Mouse (Mus musculus) embryo, embryonic 11 days (tissue): ENCODE measurements around the gene Pxylp1.
A peak's percentile ranks its signal among the peaks of the same experiment; 100 is the strongest.

Source experiments
- DNase-seq: peaks from one replicate; pipeline ENCODE4 v3.0.0-alpha.2; 2015

The Pxylp1 gene

DNA sequence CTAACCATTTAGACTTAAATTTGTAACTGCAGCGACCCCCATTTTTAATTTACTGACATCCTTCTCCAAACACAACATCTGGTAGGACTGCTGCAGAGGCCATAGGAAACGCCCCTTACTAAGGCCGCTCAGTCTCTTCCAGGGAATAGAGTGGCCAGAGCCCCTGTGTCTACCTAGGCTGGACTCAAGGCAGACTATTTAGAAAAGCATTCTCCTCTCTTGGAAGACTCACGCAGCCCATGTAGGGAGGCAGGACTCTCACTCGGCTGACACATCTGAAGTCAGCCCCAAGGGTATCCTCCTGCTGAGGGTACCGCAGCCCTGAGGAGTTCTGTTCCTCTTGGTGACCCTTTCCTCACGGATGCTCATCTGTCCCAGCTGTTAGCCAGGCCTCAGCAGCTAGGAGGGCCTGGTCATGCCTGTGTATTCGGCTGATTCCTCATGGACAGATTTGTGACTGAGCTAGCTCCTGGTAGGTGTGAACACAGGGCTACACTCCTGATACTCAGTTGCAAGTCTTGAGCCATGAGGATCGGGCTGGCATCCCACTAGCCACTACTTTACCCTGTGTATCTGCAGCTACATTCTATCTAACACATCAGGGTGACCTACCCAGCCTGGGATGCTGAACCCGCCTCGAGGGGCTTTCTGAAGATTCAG lies 73.5 kb downstream of the Pxylp1 start:
- DNase-seq = no peak

DNA sequence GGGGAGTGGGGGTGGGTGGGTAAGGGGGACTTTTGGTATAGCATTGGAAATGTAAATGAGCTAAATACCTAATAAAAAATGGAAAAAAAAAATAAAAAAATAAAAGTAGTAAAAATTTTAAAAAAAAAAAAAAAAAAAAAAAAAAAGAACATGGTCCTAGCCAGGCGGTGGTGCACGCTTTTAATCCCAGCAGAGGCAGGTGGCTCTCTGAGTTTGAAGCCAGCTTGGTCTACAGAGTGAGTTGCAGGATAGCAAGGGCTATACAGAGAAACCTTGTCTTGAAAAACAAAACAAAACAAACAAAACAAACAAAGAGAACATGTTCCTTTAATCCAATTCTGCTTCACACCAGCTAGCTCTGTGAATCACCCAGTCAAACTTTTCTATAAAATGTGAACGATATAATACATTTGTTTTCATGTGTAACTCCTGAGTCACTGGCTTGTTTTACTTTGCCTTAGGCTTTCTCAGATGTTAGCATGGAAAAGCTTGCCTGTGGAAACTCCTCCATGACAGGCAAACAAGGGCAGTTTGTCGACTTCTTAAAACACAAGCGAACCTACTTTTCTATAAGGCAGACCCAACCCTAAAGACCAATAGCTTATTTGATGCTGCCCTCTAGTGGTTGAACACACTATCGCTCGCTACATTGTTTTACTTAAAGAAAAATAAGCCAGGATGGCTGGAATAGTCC lies 74.2 kb downstream of the Pxylp1 start:
- peak; percentile 89 for DNase-seq

DNA sequence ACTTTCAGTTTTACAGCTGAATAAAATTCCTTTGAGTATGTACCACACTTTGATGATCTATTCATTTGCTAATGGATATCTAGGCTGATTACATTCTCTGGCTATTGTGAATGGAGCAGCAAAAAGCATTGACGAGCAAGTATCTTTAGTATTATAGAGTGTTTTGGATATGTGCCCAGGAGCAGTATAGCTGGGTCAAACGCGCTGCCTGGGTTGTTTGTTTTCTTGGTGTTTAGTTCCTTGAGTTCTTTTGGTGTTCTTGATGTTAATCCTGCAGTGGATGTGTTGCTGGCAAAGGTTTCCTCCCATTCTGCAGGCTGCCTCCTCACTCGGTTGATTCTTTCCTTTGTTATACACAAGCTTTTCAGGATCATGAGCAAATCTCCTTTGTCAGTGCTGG lies 80.5 kb downstream of the Pxylp1 start:
- no peak for DNase-seq

DNA sequence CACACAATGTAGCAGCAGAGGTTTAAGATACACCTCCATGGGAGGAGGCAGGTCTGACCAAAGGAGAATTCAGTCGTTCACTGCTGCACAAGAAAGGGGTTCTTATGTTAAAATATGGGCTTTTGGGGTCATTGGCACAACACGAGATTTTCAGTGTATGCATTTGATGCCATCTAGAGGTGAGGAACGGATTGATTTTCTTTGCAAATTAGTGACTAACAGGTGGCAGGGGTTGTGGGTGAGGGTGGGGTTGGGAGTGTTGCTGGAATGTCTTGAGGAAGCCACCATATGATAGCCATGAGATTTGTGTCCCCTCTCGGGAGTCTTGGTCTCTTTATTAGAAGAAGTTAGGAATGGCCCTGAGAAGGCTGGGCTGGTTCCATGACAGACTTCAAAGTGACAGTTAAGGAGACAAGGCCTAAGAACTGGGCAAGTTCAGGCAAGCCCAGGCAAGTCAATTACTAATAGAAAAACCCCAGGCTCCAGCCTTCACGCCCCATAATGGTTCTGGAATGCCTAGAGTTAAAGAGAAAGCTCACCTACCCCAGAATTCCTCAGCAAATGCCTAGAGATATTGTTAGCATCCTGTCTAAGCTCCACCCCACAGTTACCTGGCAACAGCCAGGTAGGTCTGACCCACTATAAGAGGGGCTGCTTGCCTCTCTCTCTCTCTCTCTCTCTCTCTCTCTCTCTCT lies 92.2 kb downstream of the Pxylp1 start:
- peak; percentile 37 for DNase-seq

DNA sequence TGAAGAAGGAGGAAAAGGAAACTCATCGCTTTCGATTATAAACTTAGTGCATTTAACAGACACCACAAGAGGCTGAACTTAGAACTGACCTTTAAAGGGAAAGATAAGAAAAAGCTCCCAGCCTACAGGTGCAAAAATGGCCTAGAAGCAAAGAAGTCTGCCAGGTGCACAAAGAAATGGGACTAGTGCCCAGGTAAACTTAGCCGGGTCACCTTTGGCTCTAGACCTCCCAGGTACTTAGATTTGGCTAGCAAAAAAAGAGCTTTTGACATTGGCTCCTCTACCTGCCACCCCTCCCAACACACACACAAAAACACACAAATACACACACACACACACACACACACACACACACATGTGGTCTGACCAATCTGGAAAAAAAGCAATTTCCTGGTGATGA lies 95.2 kb downstream of the Pxylp1 start:
- no peak for DNase-seq

DNA sequence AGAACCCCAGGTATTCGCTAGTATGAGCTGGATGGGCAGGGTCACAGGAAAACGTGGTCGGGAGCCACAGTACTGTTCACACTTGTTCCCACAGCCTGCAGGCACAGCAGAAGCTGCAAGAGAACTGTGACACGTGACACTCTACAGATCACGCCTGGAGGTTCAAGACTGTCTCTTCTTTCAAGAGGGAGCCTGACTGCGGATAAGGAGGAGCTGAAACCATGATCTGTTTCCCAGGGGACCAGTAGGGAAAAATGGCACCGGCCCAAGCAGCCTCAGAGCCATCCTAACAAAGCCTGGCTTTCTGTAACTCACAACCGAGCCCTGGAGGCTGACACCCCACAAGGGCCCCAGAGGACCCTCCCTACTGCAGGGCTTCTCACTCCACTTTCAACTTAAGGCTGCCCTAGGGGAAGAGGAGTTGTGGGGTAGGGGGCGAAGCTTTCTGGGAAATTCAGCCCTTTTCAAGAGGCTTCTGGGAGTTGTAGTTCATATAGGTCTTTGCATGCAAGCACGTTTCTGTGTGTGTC lies 97.0 kb downstream of the Pxylp1 start:
- DNase-seq = peak; percentile 75

- DNase-seq = no peak
Measured at GRCm38 (mm10) chr9:96794601-96795000, 97.9 kb downstream of the Pxylp1 start.

DNA sequence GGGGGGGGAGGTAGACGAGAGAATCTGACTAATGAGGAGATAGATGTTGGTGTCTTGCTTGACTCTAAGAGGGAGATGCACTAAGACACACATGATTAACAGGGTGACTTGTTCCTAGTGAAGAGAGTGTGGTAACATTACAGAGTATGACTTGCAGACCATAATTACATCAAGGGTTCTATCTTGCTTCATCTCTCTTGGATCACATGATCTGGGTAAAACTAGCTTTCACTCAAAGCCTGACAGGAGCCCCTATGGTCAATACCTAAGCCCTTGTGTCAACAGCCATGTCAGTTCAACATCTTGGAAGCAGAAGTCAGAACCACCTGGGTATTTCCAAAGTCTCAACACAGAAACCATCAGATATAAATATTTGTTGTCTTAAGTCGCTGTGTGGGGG lies 99.9 kb downstream of the Pxylp1 start:
- no peak for DNase-seq

DNA sequence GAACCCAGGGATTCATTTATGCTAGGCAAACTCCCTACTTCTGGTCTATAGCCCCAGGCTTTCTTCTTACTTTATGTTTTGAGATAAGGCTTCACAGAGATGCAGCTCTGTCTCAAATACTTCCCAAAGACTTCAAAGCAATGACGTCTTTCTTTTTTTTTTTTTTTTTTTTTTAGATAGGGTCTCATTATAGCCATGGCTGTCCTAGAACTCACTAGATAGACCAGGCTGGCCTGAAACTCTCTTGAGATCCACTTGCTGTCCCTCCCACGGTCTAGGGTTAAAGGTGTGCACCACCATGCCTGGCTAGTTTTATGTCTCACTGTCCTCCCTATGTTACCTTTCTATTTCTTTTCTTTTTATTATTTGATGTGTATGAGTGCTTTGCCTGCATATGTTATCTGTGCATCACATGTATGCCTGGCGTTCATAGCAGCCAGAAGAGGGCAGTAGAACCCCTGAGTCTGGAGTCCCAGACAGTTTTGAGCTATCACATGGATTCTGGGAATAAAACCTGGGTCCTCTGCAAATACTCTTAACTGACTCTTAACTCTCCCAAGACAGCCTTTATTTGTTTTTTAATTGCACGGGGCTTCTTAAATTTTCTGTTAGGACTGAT lies 102.0 kb downstream of the Pxylp1 start:
- no peak for DNase-seq

- no peak for DNase-seq
Measured at GRCm38 (mm10) chr9:96789906-96790305, 102.6 kb downstream of the Pxylp1 start.

DNA sequence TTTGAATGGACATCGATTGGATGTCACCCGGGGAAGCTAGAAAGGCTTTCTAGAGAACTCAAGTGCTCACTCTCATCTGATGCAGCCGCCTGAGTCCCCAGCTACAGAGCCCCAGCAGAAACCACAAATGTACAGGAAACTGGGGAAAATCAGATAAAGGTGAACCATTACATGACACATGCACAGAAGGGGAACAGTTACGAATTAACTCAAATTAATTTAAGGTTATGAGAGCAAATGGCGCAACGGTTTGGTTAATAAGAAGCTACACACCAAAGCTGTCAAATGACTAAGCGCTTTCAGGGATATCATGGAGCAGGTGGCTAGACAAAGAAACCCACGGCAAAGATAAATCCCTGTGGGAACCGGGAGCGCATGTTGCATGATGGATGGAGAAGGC lies 104.7 kb downstream of the Pxylp1 start:
- no peak for DNase-seq

DNA sequence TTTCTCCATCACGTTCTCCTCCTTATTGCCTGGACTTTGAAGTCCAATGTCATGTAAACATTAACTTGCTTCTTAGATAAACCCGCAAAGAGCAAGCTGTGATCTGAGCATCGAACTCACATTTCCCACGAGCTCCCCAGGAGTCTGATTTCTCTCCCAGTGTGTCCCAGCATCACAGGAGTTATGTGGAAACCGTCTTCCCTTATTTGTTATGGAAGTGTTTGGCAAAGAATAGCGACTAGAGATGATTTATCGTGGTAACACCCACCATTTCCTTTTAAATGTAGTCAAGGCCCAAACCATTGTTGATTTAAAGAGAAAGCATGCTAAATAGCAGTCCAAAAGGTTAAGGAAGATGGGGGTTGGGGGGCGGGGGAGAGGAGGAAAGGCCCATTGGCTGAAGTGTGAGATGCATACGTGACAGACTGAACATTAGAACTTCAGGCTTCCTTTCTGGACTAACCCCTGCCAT lies 106.6 kb downstream of the Pxylp1 start:
- DNase-seq = no peak

GRCm38 (mm10) chr9:96785187-96785586 lies 107.3 kb downstream of the Pxylp1 start:
- no peak for DNase-seq

DNA sequence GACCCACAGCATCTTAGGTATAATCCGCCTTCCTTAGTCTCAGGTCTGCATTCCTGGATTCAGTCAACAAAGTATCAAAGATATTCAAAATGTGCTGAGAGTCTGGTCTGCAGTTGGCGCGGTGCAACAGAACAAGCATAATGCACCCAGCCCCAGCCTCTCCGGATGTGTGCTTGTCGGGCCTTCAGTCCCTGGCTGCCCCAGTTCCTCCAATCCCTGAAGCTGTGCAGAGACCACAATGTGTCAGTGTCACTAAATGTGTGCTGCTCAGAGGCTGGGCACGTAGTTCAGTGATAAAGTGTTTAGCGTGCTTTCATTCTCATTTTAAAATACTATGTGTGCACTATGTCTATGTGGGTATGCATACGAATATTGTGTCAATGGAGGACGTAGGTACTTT lies 108.8 kb downstream of the Pxylp1 start:
- DNase-seq = no peak

DNA sequence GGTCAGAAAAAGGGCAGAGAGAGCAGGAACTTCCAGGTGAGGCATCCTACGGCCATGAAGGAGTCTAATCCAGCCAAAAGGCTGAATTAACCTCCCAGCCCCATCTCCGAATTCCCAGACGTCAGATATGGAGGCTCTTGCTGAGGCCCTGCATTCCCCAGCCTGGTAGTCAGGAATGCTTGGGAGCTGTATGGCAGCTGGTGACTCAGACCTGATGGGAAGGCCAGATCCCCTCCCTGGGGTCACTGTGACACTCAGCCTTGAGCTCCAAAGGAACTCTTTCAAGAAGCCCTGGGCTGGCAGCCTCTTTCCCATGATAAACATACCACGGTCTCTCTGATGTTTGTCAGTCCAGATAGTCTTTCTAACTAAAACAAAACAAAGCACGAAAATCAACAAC lies 109.2 kb downstream of the Pxylp1 start:
- no peak for DNase-seq

GRCm38 (mm10) chr9:96782062-96782461 lies 110.4 kb downstream of the Pxylp1 start:
- no peak for DNase-seq
